Mouse (Mus musculus): Measurements from ENCODE around the gene Ntn1. TPM values are rescaled to one million over a fixed set of nuclear protein-coding genes. Genes with fewer than 3 reads are reported as not detected.

The Ntn1 gene
- total RNA-seq, 2 experiments from 2014 or later, result 5.9 to 7.2 TPM

- H3K27ac ChIP-seq, result no peak overlapping the region
- no peak for DNase-seq (ENCODE audit: low spot score in 2 of 2)
- no peak for TF ChIP-seq CTCF (conservative IDR thresholded peaks at IDR 0.05)
- H3K4me3 ChIP-seq, result no peak overlapping the region
Measured at GRCm38 (mm10) chr11:68339331-68339730, 61.3 kb downstream of the Ntn1 start.

- Histone ChIP-seq H3K4me3 (no peak overlapping the region), H3K27ac (no peak overlapping the region)
- TF ChIP-seq CTCF (conservative IDR thresholded peaks at IDR 0.05), result no peak
- DNase-seq (ENCODE audit: low spot score in 2 of 2), result no peak
Measured at GRCm38 (mm10) chr11:68331676-68332265, 68.9 kb downstream of the Ntn1 start.

- TF ChIP-seq CTCF (conservative IDR thresholded peaks at IDR 0.05), result no peak
- H3K27ac ChIP-seq, result no peak overlapping the region
- no peak for DNase-seq (ENCODE audit: low spot score in 2 of 2)
- H3K4me3 ChIP-seq, result no peak overlapping the region
Measured at GRCm38 (mm10) chr11:68331117-68331437, 69.5 kb downstream of the Ntn1 start.

- Histone ChIP-seq H3K27ac (no peak overlapping the region), H3K4me3 (no peak overlapping the region)
- no peak for TF ChIP-seq CTCF (conservative IDR thresholded peaks at IDR 0.05)
- DNase-seq (ENCODE audit: low spot score in 2 of 2), result no peak
Measured at GRCm38 (mm10) chr11:68330398-68331116, 70.1 kb downstream of the Ntn1 start.

- Histone ChIP-seq H3K27ac (no peak overlapping the region), H3K4me3 (no peak overlapping the region)
- TF ChIP-seq CTCF (conservative IDR thresholded peaks at IDR 0.05), result no peak
- no peak for DNase-seq (ENCODE audit: low spot score in 2 of 2)
Measured at GRCm38 (mm10) chr11:68324863-68325262, 75.8 kb downstream of the Ntn1 start.

GRCm38 (mm10) chr11:68321417-68321816 is 79.2 kb downstream of the Ntn1 start:
- no peak for TF ChIP-seq CTCF (conservative IDR thresholded peaks at IDR 0.05)
- no peak overlapping the region for H3K4me3 ChIP-seq
- DNase-seq (ENCODE audit: low spot score in 2 of 2), result no peak
- H3K27ac ChIP-seq, result no peak overlapping the region

GRCm38 (mm10) chr11:68315551-68316130 is 85.0 kb downstream of the Ntn1 start:
- no peak for DNase-seq (ENCODE audit: low spot score in 2 of 2)
- H3K27ac ChIP-seq, result no peak overlapping the region
- no peak overlapping the region for H3K4me3 ChIP-seq
- no peak for TF ChIP-seq CTCF (conservative IDR thresholded peaks at IDR 0.05)

GRCm38 (mm10) chr11:68313861-68314260 is 86.8 kb downstream of the Ntn1 start:
- TF ChIP-seq CTCF (conservative IDR thresholded peaks at IDR 0.05), result no peak
- no peak overlapping the region for H3K27ac ChIP-seq
- no peak overlapping the region for H3K4me3 ChIP-seq
- no peak for DNase-seq (ENCODE audit: low spot score in 2 of 2)

- no peak overlapping the region for H3K4me3 ChIP-seq
- DNase-seq (ENCODE audit: low spot score in 2 of 2), result no peak
- no peak for TF ChIP-seq CTCF (conservative IDR thresholded peaks at IDR 0.05)
- no peak overlapping the region for H3K27ac ChIP-seq
Measured at GRCm38 (mm10) chr11:68313065-68313464, 87.6 kb downstream of the Ntn1 start.

GRCm38 (mm10) chr11:68308911-68309580 is 91.6 kb downstream of the Ntn1 start:
- Histone ChIP-seq H3K27ac (no peak overlapping the region), H3K4me3 (no peak overlapping the region)
- TF ChIP-seq CTCF (conservative IDR thresholded peaks at IDR 0.05), result no peak
- DNase-seq (ENCODE audit: low spot score in 2 of 2), result no peak

GRCm38 (mm10) chr11:68305997-68306396 is 94.6 kb downstream of the Ntn1 start:
- no peak for TF ChIP-seq CTCF (conservative IDR thresholded peaks at IDR 0.05)
- Histone ChIP-seq H3K4me3 (no peak overlapping the region), H3K27ac (no peak overlapping the region)
- DNase-seq (ENCODE audit: low spot score in 2 of 2), result no peak

GRCm38 (mm10) chr11:68302323-68302722 is 98.3 kb downstream of the Ntn1 start:
- DNase-seq (ENCODE audit: low spot score in 2 of 2), result no peak
- H3K4me3 ChIP-seq, result no peak overlapping the region
- TF ChIP-seq CTCF (conservative IDR thresholded peaks at IDR 0.05), result no peak
- H3K27ac ChIP-seq, result no peak overlapping the region

- no peak for DNase-seq (ENCODE audit: low spot score in 2 of 2)
- no peak for TF ChIP-seq CTCF (conservative IDR thresholded peaks at IDR 0.05)
- no peak overlapping the region for H3K4me3 ChIP-seq
- no peak overlapping the region for H3K27ac ChIP-seq
Measured at GRCm38 (mm10) chr11:68301660-68302059, 99.0 kb downstream of the Ntn1 start.

All from layer of hippocampus, adult 2 months (tissue).